ENCODE assay signal across 8 mouse cellular contexts in genomic region chr1:189700990-189701389, GRCm38 (mm10). TPM values are rescaled to one million over a fixed set of nuclear protein-coding genes. Genes with fewer than 3 reads are reported as not detected.
A peak's percentile ranks its signal among the peaks of the same experiment; 100 is the strongest.
DNase-seq lines count a peak whose midpoint lies in the region; ATAC-seq and TF ChIP-seq lines count a peak whose summit lies in the region.

No protein-coding gene starts in this region.

- H3K9me3 ChIP-seq in intestine, postnatal 0 days (ENCODE audit: control insufficient read depth): no peaks in the 10 kb centered on the region
- no peaks in the 10 kb centered on the region for H3K9me3 ChIP-seq in limb, embryonic 13.5 days

- no peak overlapping the region for H3K4me3 ChIP-seq in intestine, postnatal 0 days (ENCODE audit: low read depth, low read length)
- no peak overlapping the region for H3K4me3 ChIP-seq in limb, embryonic 13.5 days

- TF ChIP-seq CTCF in intestine, postnatal 0 days (IDR thresholded peaks at IDR 0.05; ENCODE audit: low read depth): peak; percentile 85

- no peak overlapping the region for H3K4me2 ChIP-seq in intestine, postnatal 0 days (replicated peaks; ENCODE audit: low read depth)
- no peak overlapping the region for H3K4me2 ChIP-seq in limb, embryonic 13.5 days (replicated peaks)

- no peaks in the 10 kb centered on the region for H3K27me3 ChIP-seq in intestine, postnatal 0 days (replicated peaks; ENCODE audit: control insufficient read depth, insufficient read depth, low read length)
- H3K27me3 ChIP-seq in limb, embryonic 13.5 days: no peaks in the 10 kb centered on the region

- no peaks in the 10 kb centered on the region for H3K36me3 ChIP-seq in intestine, postnatal 0 days (ENCODE audit: control insufficient read depth, insufficient read depth)
- no peaks in the 10 kb centered on the region for H3K36me3 ChIP-seq in limb, embryonic 13.5 days

- peak; percentile 29 for DNase-seq in 3134 (ENCODE audit: extremely low read depth, insufficient read length, low spot score)
- DNase-seq in Muller cell, postnatal 12 days (ENCODE audit: inconsistent ontology term): peak; percentile 39
- peak; percentile 46 for DNase-seq in cerebellum, adult 9-11 months
- peak; percentile 22 to 85 for DNase-seq in frontal cortex, adult 2 months (ENCODE audit: extremely low spot score in 1 of 2, low spot score in 1 of 2)
- peak; percentile 75 for DNase-seq in naive thymus-derived CD4-positive, alpha-beta T cell, adult 2 months (ENCODE audit: low read depth)
- DNase-seq in telencephalon, adult 2 months (ENCODE audit: low read depth, low spot score): peak; percentile 46

- no peak for ATAC-seq in intestine, postnatal 0 days
- peak; percentile 64; the same call in 1 of the 2 replicates for ATAC-seq in limb, embryonic 13.5 days (ENCODE audit: low FRiP score, low read depth)

- under 1% methylated on average over 6 of the region's 6 CpGs for WGBS in intestine, postnatal 0 days
- under 1% methylated on average over 6 of the region's 6 CpGs for WGBS in limb, embryonic 13.5 days

- H3K4me1 ChIP-seq in intestine, postnatal 0 days (replicated peaks; ENCODE audit: control insufficient read depth, insufficient read depth, low read length): no peaks in the 10 kb centered on the region
- peaks cover 15% of the 10 kb centered on the region for H3K4me1 ChIP-seq in limb, embryonic 13.5 days

- H3K9ac ChIP-seq in intestine, postnatal 0 days (ENCODE audit: low read depth, low read length): no peak overlapping the region
- H3K9ac ChIP-seq in limb, embryonic 13.5 days: no peak overlapping the region

- no peak overlapping the region for H3K27ac ChIP-seq in intestine, postnatal 0 days (ENCODE audit: low read depth, low read length)
- H3K27ac ChIP-seq in limb, embryonic 13.5 days: no peak overlapping the region

RNA-seq across cellular contexts. Expression of gene Cenpf, which starts 13.1 kb away (rescaled TPM):
- 0.23 and 0.24 TPM in 2 replicates for polyA plus RNA-seq in frontal cortex, adult 2 months (2012; rRNA removed)
- polyA plus RNA-seq in intestine, postnatal 0 days (2015; fragmentation: Nextera tagmentation; extraction: Ambion mirVana): 17.8 and 18.9 TPM in 2 replicates
- 88.0 and 92.3 TPM in 2 replicates for polyA plus RNA-seq in limb, embryonic 13.5 days (2015; fragmentation: Nextera tagmentation; extraction: Ambion mirVana)

RNA-seq across cellular contexts. Expression of gene Ptpn14, which starts 27.1 kb away (rescaled TPM):
- 6.4 and 6.8 TPM in 2 replicates for polyA plus RNA-seq in frontal cortex, adult 2 months (2012; rRNA removed)
- 1.5 and 1.9 TPM in 2 replicates for polyA plus RNA-seq in intestine, postnatal 0 days (2015; fragmentation: Nextera tagmentation; extraction: Ambion mirVana)
- polyA plus RNA-seq in limb, embryonic 13.5 days (2015; fragmentation: Nextera tagmentation; extraction: Ambion mirVana): 10.7 and 11.1 TPM in 2 replicates

Comparison
In these comparisons a context has a peak if more than half of its experiments do, and no peak if none do; other contexts are left out.
1. RNA of gene Cenpf, which starts 13.1 kb away (polyA plus RNA-seq): 88.0 to 92.3 TPM in limb, embryonic 13.5 days and 17.8 to 18.9 TPM in intestine, postnatal 0 days; 0.23 to 0.24 TPM in frontal cortex, adult 2 months; every median in the first group is over 10 times any median in the second.
2. Peak in every context shown above with its lines, with median percentiles within 50 percentile points of each other: DNase-seq.